Mouse (Mus musculus) ES-E14 (cell line): ENCODE data around the gene Grb7.

Experiments
- HCFC1 ChIP-seq: IDR thresholded peaks from 2 replicates; pipeline ENCODE4 v1.6.1; 2012; ENCODE audit warnings: low read length, inconsistent platforms, borderline replicate concordance; ENCODE audit not compliant: insufficient read depth
- MAFK ChIP-seq: IDR thresholded peaks from 2 replicates; pipeline ENCODE4 v1.6.1; 2014; ENCODE audit warnings: mild to moderate bottlenecking, low read depth, low read length, inconsistent platforms; ENCODE audit not compliant: insufficient read depth
- ZC3H11A ChIP-seq: IDR thresholded peaks from 2 replicates; pipeline ENCODE4 v1.6.1; 2012; ENCODE audit warnings: low read depth, mild to moderate bottlenecking, inconsistent platforms, low read length, borderline replicate concordance
- ZNF384 ChIP-seq: IDR thresholded peaks from 2 replicates; pipeline ENCODE4 v1.6.1; 2012; ENCODE audit warnings: low read depth, low read length, inconsistent platforms

GRCm38 (mm10) chr11:98446213-98446561, at the start of gene Grb7:
- no peak for TF ChIP-seq ZNF384
- TF ChIP-seq ZC3H11A: no peak
- no peak for TF ChIP-seq MAFK
- TF ChIP-seq HCFC1: no peak
